Mouse (Mus musculus) kidney, postnatal 25 days (tissue): ENCODE data around the gene Pou2f1.

Experiments used
- DNase-seq, 2 experiments: peaks; one replicate each; pipeline ENCODE4 v3.0.0; 2021; ENCODE audit warnings: mixed read lengths in 2 of 2

The Pou2f1 gene

DNA sequence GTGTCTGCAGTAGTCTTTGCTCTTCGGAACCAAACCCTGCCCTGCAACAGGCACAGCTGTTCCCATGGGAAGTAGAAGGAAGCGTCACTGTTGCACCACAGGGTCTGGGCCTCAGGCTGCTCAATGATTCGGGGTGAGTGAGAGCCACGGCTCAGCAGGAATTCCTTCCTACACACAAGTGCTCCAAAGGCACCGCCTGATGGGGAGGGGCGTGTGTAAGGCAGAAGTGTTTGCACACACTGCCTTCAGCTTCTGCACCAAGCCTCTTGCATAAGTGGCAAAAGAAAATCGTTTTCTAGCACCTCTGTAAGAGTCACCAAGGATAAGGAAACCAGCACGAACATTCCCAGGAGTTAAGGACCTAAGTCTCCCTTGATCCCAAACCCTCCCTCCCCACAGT is 127.8 kb downstream of the Pou2f1 start:
- DNase-seq: no peak

DNA sequence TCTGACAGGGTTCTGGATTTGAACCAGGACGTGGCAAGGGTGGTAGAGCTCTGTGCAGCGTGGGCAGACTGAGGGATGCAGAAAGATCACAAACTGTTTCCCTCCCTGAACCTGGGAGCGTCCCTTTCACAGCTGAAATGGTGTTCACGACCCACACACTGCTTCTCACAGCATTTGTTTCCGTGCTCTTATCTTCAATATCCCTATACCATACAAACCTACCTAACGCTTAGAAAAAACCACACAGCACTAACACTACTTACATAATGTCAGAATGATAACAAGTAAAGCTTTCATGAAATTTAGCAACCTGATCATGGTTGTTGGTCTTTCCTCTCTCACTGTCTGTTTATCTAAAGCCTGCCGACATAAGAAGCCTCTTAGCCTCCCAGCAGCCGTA is 133.8 kb downstream of the Pou2f1 start:
- no peak for DNase-seq

DNA sequence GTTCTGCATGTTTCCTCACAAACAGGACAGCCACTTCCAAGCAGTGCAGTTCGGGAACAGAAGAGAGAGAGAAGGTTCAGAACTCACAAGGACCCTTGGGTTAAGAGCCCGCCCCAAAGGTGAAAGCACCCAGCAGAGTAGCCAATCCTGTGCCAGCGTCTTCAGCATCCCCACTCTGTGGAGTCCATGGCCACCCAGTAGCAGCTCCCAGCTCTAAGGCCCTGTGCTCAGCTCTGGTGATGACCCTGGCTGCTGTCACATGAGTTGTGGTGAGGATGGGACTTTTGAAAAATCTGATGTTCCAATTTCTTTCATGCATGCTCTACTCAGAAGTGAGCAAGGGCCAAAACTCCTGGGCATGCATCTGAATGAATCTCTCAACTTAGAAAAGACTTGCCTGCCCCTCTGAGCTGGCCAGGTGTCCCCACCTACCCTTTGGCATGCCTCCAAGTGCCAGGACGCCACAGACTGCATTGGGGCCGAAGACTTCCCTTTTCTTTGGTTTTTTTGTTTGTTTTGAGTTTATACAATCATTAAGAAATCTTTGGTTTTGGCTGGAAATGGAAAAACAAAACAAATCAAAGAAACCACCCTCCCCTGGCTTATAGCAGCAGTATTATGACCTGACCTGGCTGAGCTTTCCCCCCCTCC is 135.7 kb downstream of the Pou2f1 start:
- DNase-seq: no peak

DNA sequence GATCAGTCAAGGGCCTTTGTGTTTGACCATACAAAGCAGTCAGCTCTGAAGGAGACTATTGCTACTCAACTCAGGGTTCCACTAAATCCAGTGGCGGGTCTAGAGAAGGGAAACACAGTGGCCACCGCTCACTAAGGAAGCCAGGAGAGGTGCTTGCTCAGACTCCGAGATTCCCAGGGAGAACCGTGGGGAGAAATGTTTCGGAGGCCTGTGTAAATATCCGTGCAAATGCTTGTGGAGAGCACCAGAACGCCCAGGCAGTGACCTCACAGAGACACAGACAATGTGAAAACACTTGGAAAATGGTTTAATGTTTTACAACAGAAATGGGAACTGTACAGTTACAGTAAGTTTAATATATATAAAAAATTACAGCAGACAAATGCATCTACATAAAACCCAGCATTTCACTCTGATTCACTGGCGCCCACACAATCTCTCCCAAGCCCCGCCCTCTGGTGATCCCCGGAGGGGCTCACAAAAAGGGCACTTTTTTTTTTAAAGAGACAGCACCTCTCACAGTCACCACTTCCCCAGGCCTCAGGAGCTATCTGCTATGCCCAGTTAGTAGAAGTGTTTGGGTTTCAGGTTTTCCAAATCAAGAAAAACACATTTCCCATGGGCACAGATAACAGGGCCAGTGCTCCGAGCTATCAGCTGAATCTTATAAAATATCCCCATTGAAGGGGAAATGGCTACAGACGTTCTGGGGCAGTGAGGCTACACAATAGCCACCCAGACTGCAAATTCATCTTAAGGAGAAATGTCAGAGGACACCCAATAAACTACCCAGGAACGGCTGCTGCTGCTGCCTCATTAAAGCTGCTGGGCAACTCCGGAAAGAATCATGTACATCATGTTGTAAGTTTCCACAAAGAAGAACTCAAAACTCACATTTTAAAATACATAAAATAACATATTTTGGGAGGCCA is 137.3 kb downstream of the Pou2f1 start:
- no peak for DNase-seq

DNA sequence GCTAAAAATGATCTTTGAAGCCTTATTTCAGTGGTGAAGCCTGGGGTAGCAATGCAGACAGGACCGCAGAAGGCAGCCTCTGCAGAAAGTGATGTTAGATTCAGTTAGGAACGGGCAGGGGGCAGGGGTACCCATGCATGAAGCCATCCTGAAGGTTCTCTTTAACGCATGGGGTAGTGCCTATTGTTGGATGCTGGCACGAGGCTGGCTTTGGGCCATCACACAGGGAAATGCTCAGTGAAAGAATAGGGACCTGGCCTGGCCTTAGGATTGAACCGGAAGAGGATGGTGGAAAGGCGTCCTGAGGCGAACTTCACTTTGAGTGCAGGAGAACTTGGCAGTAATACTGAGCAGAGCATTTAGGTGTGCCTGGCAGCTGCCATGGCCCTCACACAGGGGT is 140.4 kb downstream of the Pou2f1 start:
- no peak for DNase-seq

DNA sequence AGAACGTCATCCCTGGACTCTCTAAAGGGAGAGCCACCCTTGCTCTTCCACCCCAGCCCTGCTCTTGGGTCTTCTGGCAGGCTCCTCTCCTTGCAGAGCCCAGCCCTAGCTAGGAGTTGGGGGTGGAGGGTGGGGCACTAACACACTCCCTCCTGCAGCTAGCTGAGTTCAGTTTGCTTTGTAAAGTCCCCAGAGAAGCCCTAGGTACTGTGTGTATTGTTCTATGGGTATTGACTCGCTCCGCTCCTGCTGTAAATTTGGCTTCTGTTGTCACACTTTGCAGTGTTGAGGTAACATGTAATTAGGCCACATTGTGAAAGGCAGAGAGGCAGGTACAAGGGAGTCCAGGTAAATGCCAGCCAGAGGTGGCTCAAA is 141.3 kb downstream of the Pou2f1 start:
- DNase-seq: no peak

DNA sequence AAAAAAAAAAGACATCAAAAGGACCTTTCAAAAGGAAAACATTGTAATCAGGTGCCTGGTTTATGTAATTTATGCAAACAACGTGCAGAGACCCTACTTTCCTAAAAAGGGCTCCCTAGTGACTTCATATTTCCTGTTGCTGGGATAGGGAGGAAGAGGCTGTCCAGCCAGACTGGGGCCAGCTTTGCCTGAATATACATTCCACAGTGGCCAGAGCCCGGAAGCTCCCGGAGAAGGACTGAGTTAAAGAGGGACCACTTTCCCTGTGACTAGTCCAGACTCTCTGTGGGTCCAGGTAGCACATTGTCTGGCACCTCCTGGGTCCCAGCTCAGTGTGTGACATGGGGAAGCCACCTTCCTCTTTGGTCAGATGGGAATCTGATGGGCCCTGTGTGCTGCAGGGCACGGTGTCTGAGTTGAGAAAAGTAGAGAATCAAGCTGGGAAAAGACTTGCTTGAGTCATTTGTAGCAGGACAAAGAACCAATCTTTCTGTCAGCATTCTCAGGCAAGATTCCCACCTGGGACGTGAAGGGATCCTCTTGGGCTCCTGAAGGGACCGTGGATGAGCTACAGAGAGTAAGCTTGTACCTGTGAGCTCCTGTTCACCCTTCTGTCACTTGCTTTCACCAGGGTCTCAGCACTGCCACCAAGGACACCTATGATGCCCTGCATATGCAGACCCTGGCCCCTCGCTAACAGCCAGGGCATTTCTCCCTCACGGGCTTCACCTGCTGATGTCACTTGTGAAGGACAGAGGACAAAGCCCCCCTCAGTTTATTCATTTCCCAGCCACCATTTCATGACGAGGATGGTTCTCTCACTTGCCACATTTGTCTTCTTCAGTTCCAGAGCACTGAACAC is 141.9 kb downstream of the Pou2f1 start:
- DNase-seq: no peak

DNA sequence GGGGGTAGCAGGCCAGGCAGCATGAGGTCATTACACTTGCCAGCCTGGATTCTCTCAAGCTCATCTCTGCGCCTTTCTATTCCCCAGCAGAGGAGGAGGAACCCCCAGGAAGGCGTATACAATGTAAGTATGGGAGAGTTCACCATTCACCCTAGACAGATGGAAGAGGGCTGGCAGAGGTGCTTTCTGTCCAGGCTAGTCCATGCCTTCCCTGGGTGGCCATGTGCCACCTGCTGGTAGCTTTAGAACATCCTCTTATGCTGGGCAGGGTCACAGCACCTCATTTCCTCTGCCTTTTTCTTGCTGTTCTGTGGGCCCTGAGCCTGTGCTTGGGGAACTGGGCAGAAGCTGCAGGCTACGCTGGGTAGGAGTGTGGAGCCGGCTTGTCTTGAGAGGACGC is 144.1 kb downstream of the Pou2f1 start:
- peak in 1 of 2 experiments; percentile 24 for DNase-seq

DNA sequence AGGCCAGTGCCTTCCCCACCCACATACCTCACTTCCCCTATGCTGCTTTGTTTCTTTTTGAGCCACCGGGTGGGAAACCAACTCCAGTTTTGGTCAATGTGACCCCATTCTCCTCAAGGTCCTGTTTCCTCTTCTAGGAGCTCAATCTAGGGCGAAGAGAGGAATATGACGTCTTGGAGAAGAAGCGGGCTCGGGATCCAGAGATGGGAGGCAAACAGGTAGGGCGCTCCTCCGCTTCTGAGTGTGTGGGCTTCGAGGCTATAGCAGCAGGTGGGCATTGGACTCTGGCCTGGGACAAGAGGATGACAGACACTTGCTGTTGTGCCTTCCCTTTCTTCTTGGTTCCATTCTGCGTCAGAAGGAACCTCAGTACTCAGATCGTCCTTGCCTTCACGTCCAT is 145.2 kb downstream of the Pou2f1 start:
- no peak for DNase-seq

DNA sequence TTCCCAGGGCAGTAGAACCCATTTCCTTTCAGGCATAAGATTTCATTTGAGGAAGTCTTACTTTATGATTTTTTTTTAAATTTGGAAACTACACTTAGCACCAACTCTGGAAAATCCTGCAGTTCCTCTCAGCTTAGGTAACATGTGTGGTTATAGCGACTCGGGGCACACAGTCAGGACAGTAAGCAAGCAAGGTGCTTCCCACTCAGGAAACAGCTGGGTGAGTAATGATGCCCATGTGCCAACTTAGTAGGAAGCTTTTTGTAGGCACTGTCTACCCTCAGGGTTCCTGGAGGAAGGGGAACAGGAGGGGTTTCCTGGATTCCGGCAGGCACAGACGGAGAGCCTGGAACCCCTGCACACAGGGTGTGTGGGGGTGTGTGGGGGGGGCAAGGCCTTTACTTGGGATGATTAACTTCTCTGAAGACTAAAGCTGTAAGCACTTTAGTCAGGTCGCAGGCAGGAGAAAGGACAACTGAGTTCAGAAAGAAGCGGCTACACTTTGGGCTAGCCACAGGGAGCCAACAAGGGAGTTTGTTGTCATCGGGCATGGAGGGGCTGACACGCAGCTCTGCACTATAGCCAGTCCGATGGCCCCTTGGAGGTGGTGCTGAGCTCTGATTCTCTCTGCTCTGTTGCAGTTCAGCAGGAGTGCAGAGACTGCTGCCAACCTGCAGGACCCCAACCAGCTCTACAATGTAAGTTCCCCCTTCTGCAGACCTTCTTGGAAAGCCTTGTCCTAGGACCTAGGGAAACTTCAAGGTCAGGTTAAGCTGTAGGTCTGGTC is 146.5 kb downstream of the Pou2f1 start:
- DNase-seq: peak in 1 of 2 experiments; percentile 49

DNA sequence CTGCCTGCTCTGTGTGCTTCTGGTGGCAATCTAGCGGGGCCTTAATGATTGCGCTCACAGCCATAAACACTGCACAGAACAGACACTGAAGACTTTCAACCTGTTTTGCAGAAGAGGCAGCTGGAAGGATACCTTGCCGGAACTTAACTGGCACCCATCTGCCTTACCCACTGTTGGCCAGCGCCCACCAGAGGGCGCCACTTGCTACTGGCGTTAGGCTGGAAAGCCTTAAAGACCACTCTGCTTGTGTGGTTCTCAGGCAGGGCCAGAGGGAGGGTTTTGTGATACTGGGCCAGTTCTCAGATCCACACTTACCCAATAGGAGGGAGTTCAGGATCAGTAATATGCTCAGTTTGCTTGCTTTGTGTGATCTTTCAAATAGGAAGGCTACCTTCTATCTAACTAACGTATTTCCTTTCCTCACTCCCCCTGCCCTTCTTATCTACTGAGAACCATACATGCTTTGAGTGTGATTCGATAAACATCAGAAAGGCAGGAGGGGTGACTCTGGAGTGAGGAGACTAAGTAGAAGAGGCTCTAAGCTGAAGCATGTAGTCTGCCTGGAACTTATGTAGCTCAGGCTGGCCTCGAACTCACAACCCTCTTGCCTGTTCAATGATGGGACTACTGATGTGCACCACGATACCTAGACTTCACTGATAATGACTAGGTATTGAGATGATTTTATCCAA is 148.6 kb downstream of the Pou2f1 start:
- peak; percentile 73 to 79 for DNase-seq

DNA sequence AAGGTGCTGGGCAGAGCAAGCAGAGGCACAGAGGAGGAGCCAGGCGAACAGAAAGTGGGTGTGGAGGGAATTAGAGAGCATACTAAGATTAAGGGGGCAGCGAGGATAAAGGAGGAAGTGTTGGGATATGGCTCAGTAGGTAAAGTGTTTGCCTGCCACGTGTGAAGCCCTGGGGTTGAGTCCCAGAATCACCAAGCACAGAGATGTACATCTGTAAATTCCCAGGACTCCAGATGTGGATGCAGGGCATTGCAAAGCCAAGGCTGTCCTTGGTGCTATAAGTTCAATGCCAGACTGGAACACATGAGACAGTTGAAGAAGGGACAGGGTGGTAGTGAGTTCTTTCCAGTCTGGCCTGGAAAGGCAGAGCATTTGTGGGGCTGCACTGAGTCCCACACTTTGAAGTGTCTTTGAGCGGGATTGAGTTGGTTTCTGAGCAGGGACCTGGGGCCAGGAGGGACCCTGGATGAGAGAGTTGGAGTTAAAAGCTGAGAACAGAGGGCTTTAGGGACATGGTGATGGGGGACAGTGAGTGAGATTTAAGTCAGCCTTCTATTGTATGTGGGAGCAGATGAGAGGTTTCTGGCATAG is 149.3 kb downstream of the Pou2f1 start:
- DNase-seq: no peak

DNA sequence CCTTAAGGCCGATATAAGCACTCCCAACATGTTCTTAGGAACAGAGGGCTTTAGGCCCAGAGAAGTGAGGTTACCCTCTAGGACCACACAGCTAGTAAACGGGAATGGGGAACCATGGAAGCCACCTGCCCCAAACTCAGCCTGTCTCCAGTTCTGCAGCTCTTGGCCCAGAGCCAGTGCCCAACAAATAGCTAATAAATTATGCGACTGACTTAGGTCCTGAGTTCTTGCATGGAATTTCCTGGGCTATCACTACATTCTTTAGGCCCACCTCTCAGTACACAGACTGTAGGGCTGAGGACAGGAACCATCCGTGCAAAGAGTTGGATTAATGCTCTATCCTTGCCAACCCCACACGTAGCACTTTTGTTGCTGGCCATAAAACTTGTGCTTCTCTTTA is 150.3 kb downstream of the Pou2f1 start:
- peak in 1 of 2 experiments; percentile 30 for DNase-seq

DNA sequence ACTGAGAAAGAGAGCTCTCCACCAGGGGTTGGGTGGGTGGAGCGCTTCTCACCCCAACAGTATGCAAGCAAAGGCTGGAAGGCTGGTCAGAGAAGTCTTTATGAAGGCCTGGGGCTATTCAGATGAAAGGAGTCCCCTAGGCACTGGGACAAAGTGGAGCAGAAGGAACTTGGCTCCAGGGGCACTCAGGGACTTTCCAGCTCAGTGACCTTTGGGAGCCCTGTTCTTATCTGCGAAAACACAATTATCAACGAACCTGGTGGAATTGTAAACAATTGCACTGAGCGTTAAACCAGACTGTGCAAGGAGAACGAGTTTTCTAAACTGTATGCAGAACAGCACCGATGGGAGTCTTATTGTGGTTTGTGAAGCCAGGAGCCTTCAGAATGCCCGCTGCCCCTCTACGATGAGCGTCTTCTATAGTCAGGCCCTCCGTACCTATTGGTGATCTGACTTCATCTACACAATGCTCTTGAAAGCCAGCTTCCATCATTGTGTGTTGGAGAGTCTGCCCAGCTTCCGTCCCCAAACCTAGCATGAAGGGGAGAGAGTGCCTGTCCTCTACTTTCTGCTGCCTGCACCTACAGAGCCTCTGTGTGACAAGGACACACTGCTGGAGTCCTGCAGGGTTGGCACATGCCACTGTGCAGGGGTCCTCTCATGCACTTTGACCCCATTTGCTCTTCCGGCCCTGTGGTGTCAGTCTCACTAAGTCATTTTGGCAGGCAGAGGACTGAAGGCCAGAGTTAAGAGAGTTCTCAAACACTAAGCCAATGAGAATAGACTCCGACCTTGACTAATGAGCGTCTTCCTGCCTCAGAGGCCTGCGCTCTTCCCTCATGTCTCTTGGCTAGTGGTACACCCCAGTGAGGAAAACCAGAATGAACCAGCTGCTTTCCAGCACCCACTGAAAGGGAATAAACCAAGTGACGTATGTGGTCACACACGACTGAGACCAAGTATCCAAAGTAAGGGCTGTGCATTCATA is 152.7 kb downstream of the Pou2f1 start:
- no peak for DNase-seq

DNA sequence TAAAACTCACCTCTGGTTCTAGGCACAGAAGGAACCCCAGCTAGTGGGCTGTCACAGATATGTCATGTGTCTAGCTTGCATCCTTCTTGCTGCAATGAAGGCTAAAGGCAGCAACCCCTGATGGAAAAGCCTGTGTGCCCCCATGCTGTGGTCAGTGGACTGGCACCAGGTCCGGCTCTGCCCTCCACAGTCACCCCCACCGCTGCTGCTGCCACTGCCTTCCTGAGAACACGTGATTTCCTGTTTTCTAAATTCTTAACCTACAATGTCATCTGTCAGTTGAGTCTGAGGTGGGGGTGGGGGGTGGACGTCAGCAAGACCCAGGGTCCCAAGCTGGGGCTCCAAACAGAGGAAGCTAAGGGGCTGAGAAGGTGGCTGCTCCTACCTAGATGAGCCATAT is 153.6 kb downstream of the Pou2f1 start:
- DNase-seq: no peak

DNA sequence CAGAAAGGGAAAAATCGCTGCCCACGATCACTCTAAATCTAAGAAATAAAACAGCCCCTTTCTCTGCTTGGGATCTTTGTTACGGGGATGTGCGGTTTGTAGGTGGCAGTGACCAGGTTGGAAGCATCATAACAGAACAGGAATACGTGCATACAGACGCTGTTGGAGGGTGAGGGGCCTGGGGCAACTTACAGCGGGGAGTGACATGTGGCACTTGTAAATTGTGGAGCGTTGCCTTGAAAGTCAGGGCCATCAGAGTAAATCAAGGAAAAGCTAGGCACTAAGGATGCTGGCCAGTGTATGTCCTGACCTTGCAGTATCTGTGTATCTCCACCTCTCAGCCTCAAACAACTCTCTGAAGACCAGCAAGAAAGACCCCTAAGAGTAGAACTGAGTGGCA is 154.1 kb downstream of the Pou2f1 start:
- DNase-seq: no peak

DNA sequence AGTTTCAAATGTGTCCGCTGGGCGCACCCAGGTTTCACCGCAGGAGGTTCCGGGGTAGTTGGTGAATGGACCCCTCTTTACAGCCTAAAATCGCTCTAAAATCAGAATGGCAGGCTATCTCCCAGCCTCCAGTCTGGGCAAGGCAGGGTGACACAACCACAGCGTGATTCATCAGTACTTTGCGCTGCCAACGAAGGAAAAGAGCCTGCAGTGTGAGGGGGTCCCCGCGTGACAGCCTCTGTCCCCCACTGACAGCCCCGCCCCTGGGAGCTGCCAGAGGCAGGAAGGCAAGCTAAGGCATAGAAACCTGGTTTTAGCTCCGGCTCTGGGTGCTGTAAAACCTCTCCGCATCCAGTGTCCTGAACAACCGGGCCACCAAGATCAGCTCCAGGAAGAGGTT is 157.1 kb downstream of the Pou2f1 start:
- DNase-seq: no peak

DNA sequence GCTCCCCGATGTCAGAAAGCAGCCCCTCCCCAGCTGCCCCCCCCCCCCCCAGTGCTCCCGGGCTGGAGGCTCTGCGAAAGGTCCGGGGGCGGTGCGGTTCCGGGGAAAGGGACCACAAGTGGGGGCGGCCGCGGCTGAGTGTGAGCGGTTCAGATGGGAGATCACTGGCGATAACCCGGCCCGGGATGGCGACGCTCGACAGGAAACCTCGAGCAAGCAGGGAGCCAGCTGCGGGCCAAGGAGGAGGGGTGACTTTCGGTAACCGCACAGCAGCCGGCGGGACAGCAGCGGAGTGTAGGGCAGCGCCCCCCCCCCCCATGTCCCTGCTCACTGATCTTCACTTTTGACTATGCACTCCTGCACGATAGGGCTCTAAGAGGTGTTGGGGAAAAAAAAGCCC is 157.5 kb downstream of the Pou2f1 start:
- peak in 1 of 2 experiments; percentile 32 for DNase-seq

DNA sequence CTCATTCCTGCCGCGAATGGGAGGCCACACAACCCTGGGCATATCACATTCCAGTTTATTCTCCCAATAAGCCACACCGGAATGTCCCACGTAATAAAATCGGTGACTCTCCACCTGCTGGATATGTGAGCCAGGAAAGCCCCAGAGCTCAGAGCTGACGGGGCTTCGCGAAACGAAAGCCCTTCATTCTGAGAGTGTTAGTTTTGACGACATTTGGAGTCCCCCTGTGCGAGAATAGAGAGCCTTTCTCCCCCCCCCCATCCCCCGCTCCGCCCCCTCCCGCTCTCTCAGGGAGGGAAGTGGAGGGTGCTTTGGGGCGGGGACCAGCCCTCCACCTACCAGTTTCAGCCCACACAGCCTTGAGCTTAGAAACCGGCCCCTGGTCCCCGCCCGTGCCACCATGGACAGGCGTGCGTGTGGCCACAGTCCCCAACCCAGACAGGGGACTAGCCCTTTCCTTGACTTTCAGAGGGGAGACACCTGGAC is 158.0 kb downstream of the Pou2f1 start:
- DNase-seq: peak in 1 of 2 experiments; percentile 12

DNA sequence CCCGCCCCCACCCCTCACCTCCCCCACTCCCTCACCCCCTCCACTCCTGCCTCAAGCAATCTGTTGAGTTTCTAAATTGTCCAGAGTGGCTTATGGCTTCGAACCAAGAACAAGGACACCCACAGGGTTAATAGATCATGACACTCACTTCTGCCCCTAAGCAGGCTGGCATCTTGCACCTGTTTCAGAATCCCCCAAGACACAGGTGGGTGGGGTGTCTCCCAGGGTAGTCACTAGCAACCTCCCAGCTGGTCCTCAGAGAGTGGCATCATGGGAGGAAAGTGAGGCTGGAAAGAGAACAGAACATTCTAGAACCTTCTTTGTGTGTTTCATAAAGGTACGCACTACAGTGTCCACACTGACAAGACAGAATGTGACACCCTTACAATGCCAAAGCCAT is 158.9 kb downstream of the Pou2f1 start:
- DNase-seq: no peak
